Mouse (Mus musculus) bone marrow, adult 2 months (tissue): ENCODE data around the gene 4921517D22Rik. TPM values are rescaled to one million over a fixed set of nuclear protein-coding genes. Genes with fewer than 3 reads are reported as not detected.

ENCODE experiments used
- H3K27ac ChIP-seq: fragments of 200-500 bp; 2 replicates; pipeline ENCODE4 v1.5.1; 2012; ENCODE audit warnings: low read depth, mild to moderate bottlenecking, control low read depth, inconsistent platforms, low read length; ENCODE audit not compliant: control insufficient read depth, poor library complexity, insufficient read depth
- H3K4me1 ChIP-seq: fragments of 200-500 bp; 2 replicates; pipeline ENCODE4 v1.6.1; 2011; ENCODE audit warnings: low read length; ENCODE audit not compliant: control insufficient read depth, insufficient read depth
- H3K4me3 ChIP-seq: fragments of 200-500 bp; replicated peaks from 2 replicates; pipeline ENCODE3; 2011; ENCODE audit warnings: mild to moderate bottlenecking, low read depth, low read length, control low read depth; ENCODE audit not compliant: control insufficient read depth
- CTCF ChIP-seq: fragments of 200-500 bp; IDR thresholded peaks from 2 replicates; pipeline ENCODE4 v1.5.1; 2011; ENCODE audit warnings: low read length, control low read depth; ENCODE audit not compliant: control insufficient read depth, insufficient read depth
- POLR2A ChIP-seq: fragments of 200-500 bp; IDR thresholded peaks from 2 replicates; pipeline ENCODE4 v1.6.1; 2011; ENCODE audit warnings: low read depth, mild to moderate bottlenecking, control low read depth, low read length, borderline replicate concordance; ENCODE audit not compliant: control insufficient read depth
- WGBS: fragments of 180-500 bp; shearing (Covaris S2); methylation state at CpG from one replicate; pipeline ENCODE4 v1.1.7; 2018; 5-methylcytosine and 5-hydroxymethylcytosine counted together
- polyA plus RNA-seq: library from polyadenylated mRNA; stranded (reverse); fragments of >200 nt; gene quantifications from 2 replicates; pipeline ENCODE4 v1.2.4, GENCODE M21; 2011; ENCODE audit warnings: low replicate concordance; ENCODE audit not compliant: missing spikeins, insufficient read depth, insufficient read length

Gene 4921517D22Rik
- polyA plus RNA-seq, 1 experiment, result not detected

- H3K4me3 ChIP-seq, result no peak overlapping the region
- TF ChIP-seq POLR2A, result no peak
- TF ChIP-seq CTCF, result no peak
- H3K4me1 ChIP-seq, result no peaks in the 10 kb centered on the region; the same call in 1 of the 2 replicates
- WGBS, result 83% methylated on average over 16 of the region's 16 CpGs
- H3K27ac ChIP-seq, result no peak overlapping the region
These were observed 54.3 kb downstream of the 4921517D22Rik start for GRCm38 (mm10) chr13:59639368-59640177.

GRCm38 (mm10) chr13:59637800-59638199 is 56.1 kb downstream of the 4921517D22Rik start:
- Histone ChIP-seq H3K4me1 (no peaks in the 10 kb centered on the region; the same call in 1 of the 2 replicates), H3K27ac (no peak overlapping the region), H3K4me3 (no peak overlapping the region)
- TF ChIP-seq POLR2A (no peak), CTCF (no peak)
- 94% methylated on average over 7 of the region's 7 CpGs for WGBS

Other genes starting within 250 kb of the 4921517D22Rik start
- 18.0 and 56.6 TPM in 2 replicates for gene Agtpbp1, start 108.9 kb downstream of the 4921517D22Rik start, polyA plus RNA-seq
- 33.4 and 94.8 TPM in 2 replicates for gene Naa35, start 108.8 kb downstream of the 4921517D22Rik start, polyA plus RNA-seq
- gene Golm1, start 18.3 kb downstream of the 4921517D22Rik start, polyA plus RNA-seq, result 12.7 and 13.9 TPM in 2 replicates
- gene Spata31d1a, start 16.2 kb upstream of the 4921517D22Rik start, polyA plus RNA-seq, result not detected in 2 replicates
- not detected in 2 replicates for gene Spata31d1b, start 18.2 kb upstream of the 4921517D22Rik start, polyA plus RNA-seq
- gene Spata31d1d, start 37.6 kb upstream of the 4921517D22Rik start, polyA plus RNA-seq, result not detected in 2 replicates
- gene 1700014D04Rik, start 52.6 kb upstream of the 4921517D22Rik start, polyA plus RNA-seq, result not detected in 2 replicates
- 95.1 and 226 TPM in 2 replicates for gene Isca1, start 75.7 kb upstream of the 4921517D22Rik start, polyA plus RNA-seq
- 30.5 TPM in 1 of 2 replicates, not detected in the other for gene Gm49354, start 88.1 kb upstream of the 4921517D22Rik start, polyA plus RNA-seq
- 236 and 243 TPM in 2 replicates for gene Tut7, start 129.0 kb upstream of the 4921517D22Rik start, polyA plus RNA-seq